In the genomic region with DNA sequence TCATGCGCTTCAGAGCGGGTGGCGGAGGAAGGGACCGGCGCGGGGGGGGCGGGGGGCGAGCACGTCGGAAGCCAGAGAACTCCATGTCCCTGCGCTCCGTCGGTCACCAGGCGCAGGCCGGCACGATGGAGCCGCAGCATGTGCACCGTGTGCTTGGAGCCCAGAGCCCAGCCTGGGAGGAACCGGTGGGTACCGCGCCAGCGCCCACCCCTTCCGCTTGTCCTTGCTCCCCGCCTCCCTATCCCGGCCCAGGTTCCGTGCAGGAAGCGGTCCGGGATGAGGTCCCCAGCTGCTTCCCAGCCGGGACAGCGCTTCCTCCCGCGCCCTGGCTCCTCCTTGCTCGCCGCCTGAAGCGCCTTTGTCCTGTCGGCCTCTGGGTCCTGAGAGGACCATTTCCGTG, we compare ENCODE assay signal across 7 mouse cellular contexts. TPM values are rescaled to one million over a fixed set of nuclear protein-coding genes. Genes with fewer than 3 reads are reported as not detected.
DNase-seq lines count a peak whose midpoint lies in the region; ATAC-seq lines count a peak whose summit lies in the region.
"Not testable (repeated sequence)": the region's sequence is repeated elsewhere in the genome, so short reads cannot be mapped to it uniquely, and the experiment has no call there.

Gene Gm8108 (plus strand): TSS at position 101 of the 400 bp plus-strand sequence.

- peak within 1 kb of the TSS; percentile 53 for H3K9ac ChIP-seq in forebrain, embryonic 16.5 days (replicated peaks; ENCODE audit: low read depth, low read length)
- H3K9ac ChIP-seq in heart, embryonic 16.5 days (ENCODE audit: low read length); limb, embryonic 11.5 days (ENCODE audit: low read length): not testable (repeated sequence)
- H3K9ac ChIP-seq in intestine, embryonic 16.5 days (ENCODE audit: low read depth, low read length), result 0 out of 2 replicates have a peak within 1 kb of the TSS, but pooled peaks have one; percentile 29

- not testable (repeated sequence) for H3K27me3 ChIP-seq in forebrain, embryonic 16.5 days (replicated peaks; ENCODE audit: control insufficient read depth, insufficient read depth, low read length); heart, embryonic 16.5 days (ENCODE audit: control insufficient read depth, insufficient read depth, low read length); intestine, embryonic 16.5 days (replicated peaks; ENCODE audit: control insufficient read depth, insufficient read depth, low read length); limb, embryonic 11.5 days (ENCODE audit: control insufficient read depth, insufficient read depth, low read length); midbrain, embryonic 10.5 days (ENCODE audit: low read depth, poor library complexity, severe bottlenecking)

- WGBS in forebrain, embryonic 16.5 days, result 2% methylated on average over 20 of the region's 37 CpGs
- WGBS in heart, embryonic 16.5 days, result 5% methylated on average over 37 of the region's 37 CpGs
- WGBS in intestine, embryonic 16.5 days, result under 1% methylated on average over 11 of the region's 37 CpGs
- WGBS in limb, embryonic 11.5 days, result 3% methylated on average over 22 of the region's 37 CpGs
- 3% methylated on average over 36 of the region's 37 CpGs for WGBS in midbrain, embryonic 10.5 days

- not testable (repeated sequence) for H3K27ac ChIP-seq in forebrain, embryonic 16.5 days (ENCODE audit: low read length); heart, embryonic 16.5 days (ENCODE audit: low read length); intestine, embryonic 16.5 days (ENCODE audit: low read length); limb, embryonic 11.5 days (replicated peaks; ENCODE audit: low read depth, low read length); midbrain, embryonic 10.5 days (replicated peaks)

- DNase-seq in cerebellum, postnatal 4 days (ENCODE audit: low spot score in 2 of 2), result peak; percentile 0 to 3
- DNase-seq in limb, embryonic 11.5 days (ENCODE audit: low spot score), result peak; percentile 28
- DNase-seq in midbrain, embryonic 10.5 days (ENCODE audit: low spot score), result peak; percentile 13
- DNase-seq in right cerebral cortex, postnatal 14 days, result peak; percentile 4

- H3K4me3 ChIP-seq in forebrain, embryonic 16.5 days (replicated peaks; ENCODE audit: low read length), result peak within 1 kb of the TSS; percentile 49
- H3K4me3 ChIP-seq in heart, embryonic 16.5 days (ENCODE audit: low read length), result peak within 1 kb of the TSS; percentile 47
- H3K4me3 ChIP-seq in intestine, embryonic 16.5 days (ENCODE audit: low read length), result peak within 1 kb of the TSS; percentile 45
- peak within 1 kb of the TSS; percentile 23 for H3K4me3 ChIP-seq in limb, embryonic 11.5 days (ENCODE audit: low read depth, low read length)
- H3K4me3 ChIP-seq in midbrain, embryonic 10.5 days, result peak within 1 kb of the TSS; percentile 53

- H3K4me1 ChIP-seq in forebrain, embryonic 16.5 days (replicated peaks; ENCODE audit: control insufficient read depth, insufficient read depth, low read length); heart, embryonic 16.5 days (ENCODE audit: control insufficient read depth, insufficient read depth, low read length); intestine, embryonic 16.5 days (ENCODE audit: control insufficient read depth, insufficient read depth, low read length); limb, embryonic 11.5 days (ENCODE audit: control insufficient read depth, insufficient read depth, low read length); midbrain, embryonic 10.5 days: not testable (repeated sequence)

- not testable (repeated sequence) for H3K36me3 ChIP-seq in forebrain, embryonic 16.5 days (ENCODE audit: control insufficient read depth, insufficient read depth); heart, embryonic 16.5 days (ENCODE audit: control insufficient read depth, insufficient read depth); intestine, embryonic 16.5 days (ENCODE audit: control insufficient read depth, insufficient read depth, low read length); limb, embryonic 11.5 days (ENCODE audit: control insufficient read depth, insufficient read depth, low read length); midbrain, embryonic 10.5 days

- ATAC-seq in forebrain, embryonic 16.5 days; heart, embryonic 16.5 days (replicated peaks; ENCODE audit: extremely low read depth, insufficient read depth, low FRiP score); intestine, embryonic 16.5 days; limb, embryonic 11.5 days (ENCODE audit: insufficient number of reproducible peaks, low FRiP score, low TSS enrichment, low read depth): not testable (repeated sequence)

- not testable (repeated sequence) for H3K9me3 ChIP-seq in forebrain, embryonic 16.5 days (ENCODE audit: control insufficient read depth, low read length); heart, embryonic 16.5 days (replicated peaks; ENCODE audit: control insufficient read depth, low read length); intestine, embryonic 16.5 days (ENCODE audit: control insufficient read depth, low read length); limb, embryonic 11.5 days (ENCODE audit: control insufficient read depth, low read length); midbrain, embryonic 10.5 days (replicated peaks)

- peak within 1 kb of the TSS; percentile 51 for H3K4me2 ChIP-seq in forebrain, embryonic 16.5 days (ENCODE audit: low read length)
- peak within 1 kb of the TSS; percentile 60 for H3K4me2 ChIP-seq in heart, embryonic 16.5 days (ENCODE audit: low read depth, low read length)
- peak within 1 kb of the TSS; percentile 55 for H3K4me2 ChIP-seq in intestine, embryonic 16.5 days (ENCODE audit: low read depth, low read length)
- H3K4me2 ChIP-seq in limb, embryonic 11.5 days (ENCODE audit: low read depth, severe bottlenecking), result peak within 1 kb of the TSS; percentile 43

RNA-seq across cellular contexts. Expression of gene Gm8108, which starts in this region (rescaled TPM):
- polyA plus RNA-seq in forebrain, embryonic 16.5 days (2015; fragmentation: Nextera tagmentation; extraction: Ambion mirVana), result 2.8 and 3.8 TPM in 2 replicates
- 0.50 TPM in 1 of 2 replicates, not detected in the other for polyA plus RNA-seq in heart, embryonic 16.5 days (2015; fragmentation: Nextera tagmentation; extraction: Ambion mirVana)
- polyA plus RNA-seq in intestine, embryonic 16.5 days (2015; fragmentation: Nextera tagmentation; extraction: Ambion mirVana), result 0.28 and 0.45 TPM in 2 replicates
- polyA plus RNA-seq in limb, embryonic 11.5 days (2014; fragmentation: Nextera tagmentation; extraction: Ambion mirVana), result 0.09 and 0.54 TPM in 2 replicates
- polyA plus RNA-seq in midbrain, embryonic 10.5 days (2016; fragmentation: Nextera tagmentation; extraction: Ambion mirVana), result 0.51 and 0.52 TPM in 2 replicates

Comparison
In these comparisons a context has a peak if more than half of its experiments do, and no peak if none do; other contexts are left out.
1. Peak in DNase-seq, H3K4me3 ChIP-seq and H3K4me2 ChIP-seq in limb, embryonic 11.5 days; RNA of the gene not detected or under 1 TPM.
2. Peak in DNase-seq and H3K4me3 ChIP-seq in midbrain, embryonic 10.5 days; RNA of the gene not detected or under 1 TPM.